Mouse (Mus musculus) E14TG2a.4 (cell line): Measurements from ENCODE around the gene Olfr444.

ENCODE experiments used
- CTCF ChIP-seq: conservative IDR thresholded peaks from 2 replicates; pipeline ENCODE4 v1.5.1; 2014; ENCODE audit warnings: low read length
- NANOG ChIP-seq: IDR thresholded peaks from 2 replicates; pipeline ENCODE4 v1.6.1; 2014; ENCODE audit warnings: borderline replicate concordance, low read length, mixed read lengths

DNA sequence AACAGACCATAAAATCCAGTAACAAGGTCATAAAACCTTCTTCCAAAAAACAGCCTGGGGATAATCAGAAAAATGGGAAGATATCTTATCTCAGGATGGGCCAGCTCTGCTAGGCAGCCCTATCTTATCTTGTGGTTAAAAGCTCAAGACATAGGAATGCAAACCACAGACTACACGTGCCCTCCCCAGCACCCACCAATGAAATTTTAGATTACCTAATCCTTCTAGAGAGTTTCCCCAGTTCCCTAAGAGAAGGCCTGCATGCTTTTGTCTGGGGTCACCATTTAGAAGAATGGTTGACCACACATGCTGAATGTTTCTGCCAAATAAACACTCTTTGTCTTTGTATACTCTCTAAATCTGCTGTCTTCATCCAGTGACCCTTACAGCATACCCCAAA is 48.5 kb upstream of the Olfr444 start:
- no peak for TF ChIP-seq CTCF
- TF ChIP-seq NANOG: no peak
